11 mouse cellular contexts compared by ENCODE assay signal in the genomic region with DNA sequence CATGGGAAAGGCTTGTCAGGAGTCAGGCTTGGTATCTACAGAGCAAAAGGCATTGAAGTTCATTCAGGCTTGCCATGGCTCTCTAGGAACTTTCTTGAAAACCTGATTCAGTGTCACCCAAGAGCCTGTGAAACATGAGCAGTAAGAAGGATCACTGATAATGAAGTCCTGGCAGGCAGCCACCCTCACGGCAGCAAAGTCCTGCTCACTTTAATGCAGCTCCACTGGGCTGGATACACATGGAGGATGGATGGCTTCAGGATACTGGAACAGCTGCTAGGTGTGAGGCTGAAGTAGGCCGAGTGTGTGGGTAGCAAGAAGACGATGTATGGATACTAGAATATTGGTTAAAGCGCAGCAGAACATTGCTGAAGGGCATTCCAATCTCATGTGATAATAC.
DNase-seq lines count a peak whose midpoint lies in the region; ATAC-seq and TF ChIP-seq lines count a peak whose summit lies in the region.
"Had no signal": no experiment of that assay in that cellular context is flagged by ENCODE, and none has a peak within 500 bp of the region (broad histone marks: within the 10 kb centered on the region; RNA-seq: fewer than 3 reads in every experiment).

No protein-coding gene starts in this region.

- intact Hi-C loops in left cerebral cortex, postnatal 10 days (cut with DNase I), result no loop called here
- intact Hi-C loops in left cerebral cortex, adult 2 months (cut with DNase I), result no loop called here
- intact Hi-C loops in gastrocnemius, adult 2 months (cut with DNase I), result no loop called here

- no peak for DNase-seq in frontal cortex, postnatal 25 days (ENCODE audit: low spot score in 2 of 2)
- peak; percentile 4 to 19 for DNase-seq in left cerebral cortex, postnatal 10 days (ENCODE audit: extremely low spot score in 1 of 2, low spot score in 2 of 2)
- no peak for DNase-seq in left cerebral cortex, adult 2 months (ENCODE audit: extremely low spot score in 1 of 2, low spot score in 2 of 2)
- peak; percentile 28 to 42 for DNase-seq in right cerebral cortex, postnatal 10 days (ENCODE audit: low spot score in 2 of 2)
- DNase-seq in right cerebral cortex, postnatal 25 days, result no peak
- DNase-seq in stomach, postnatal 0 days (ENCODE audit: low spot score), result no peak
- DNase-seq in gastrocnemius, adult 2 months, result no peak
- DNase-seq: kidney, adult 18-20 months had no signal

- no peaks in the 10 kb centered on the region for H3K4me1 ChIP-seq in stomach, postnatal 0 days (replicated peaks; ENCODE audit: control insufficient read depth, insufficient read depth)

- H3K9me3 ChIP-seq in stomach, postnatal 0 days (ENCODE audit: control insufficient read depth, low read length), result no peaks in the 10 kb centered on the region

- 56% methylated on average over 4 of the region's 4 CpGs for WGBS in stomach, postnatal 0 days

- peak; percentile 50 for ATAC-seq in frontal cortex, adult (ENCODE audit: low TSS enrichment)
- no peak for ATAC-seq in stomach, postnatal 0 days (ENCODE audit: low FRiP score, low TSS enrichment)

- no peaks in the 10 kb centered on the region for H3K27me3 ChIP-seq in stomach, postnatal 0 days (ENCODE audit: control insufficient read depth, insufficient read depth, low read length)

- no peak overlapping the region for H3K27ac ChIP-seq in left cerebral cortex, adult 2 months
- H3K27ac ChIP-seq in stomach, postnatal 0 days (replicated peaks), result no peak overlapping the region
- no peak overlapping the region for H3K27ac ChIP-seq in gastrocnemius, adult 2 months
- H3K27ac ChIP-seq: liver, embryonic 14.5 days had no signal

- no peak for TF ChIP-seq EP300 in stomach, postnatal 0 days (optimal IDR thresholded peaks at IDR 0.05)

- H3K4me3 ChIP-seq in left cerebral cortex, adult 2 months, result no peak overlapping the region
- no peak overlapping the region for H3K4me3 ChIP-seq in stomach, postnatal 0 days (ENCODE audit: low read depth, low read length)
- H3K4me3 ChIP-seq in gastrocnemius, adult 2 months, result no peak overlapping the region
- H3K4me3 ChIP-seq: erythroblast, embryonic 14.5 days had no signal

- no peak for TF ChIP-seq CTCF in left cerebral cortex, adult 2 months (IDR thresholded peaks at IDR 0.05)
- TF ChIP-seq CTCF in stomach, postnatal 0 days (IDR thresholded peaks at IDR 0.05; ENCODE audit: low read depth), result no peak
- TF ChIP-seq CTCF in gastrocnemius, adult 2 months (IDR thresholded peaks at IDR 0.05), result no peak

- H3K36me3 ChIP-seq in stomach, postnatal 0 days (ENCODE audit: control insufficient read depth, insufficient read depth, low read length), result no peaks in the 10 kb centered on the region

- no peak overlapping the region for H3K4me2 ChIP-seq in stomach, postnatal 0 days (replicated peaks; ENCODE audit: low read depth)

- H3K9ac ChIP-seq in stomach, postnatal 0 days (ENCODE audit: low read length), result no peak overlapping the region
- H3K9ac ChIP-seq: liver, embryonic 14.5 days had no signal

Comparison
In these comparisons a context has a peak if more than half of its experiments do, and no peak if none do; other contexts are left out.
1. DNase-seq: peak in left cerebral cortex, postnatal 10 days (2 of 2) and right cerebral cortex, postnatal 10 days (2 of 2); none in frontal cortex, postnatal 25 days (0 of 2), left cerebral cortex, adult 2 months (0 of 2), right cerebral cortex, postnatal 25 days (single experiment), stomach, postnatal 0 days (single experiment) and gastrocnemius, adult 2 months (single experiment).